Comparison of ENCODE assay signal across 30 mouse cellular contexts in genomic region chr19:55293175-55293574, GRCm38 (mm10). TPM values are rescaled to one million over a fixed set of nuclear protein-coding genes. Genes with fewer than 3 reads are reported as not detected.
DNase-seq lines count a peak whose midpoint lies in the region; ATAC-seq and TF ChIP-seq lines count a peak whose summit lies in the region.
"Had no signal": no experiment of that assay in that cellular context is flagged by ENCODE, and none has a peak within 500 bp of the region (broad histone marks: within the 10 kb centered on the region; RNA-seq: fewer than 3 reads in every experiment).

No protein-coding gene starts in this region.

- H3K4me1 ChIP-seq in liver, adult 2 months (ENCODE audit: control insufficient read depth, insufficient read depth, low read length), result no peaks in the 10 kb centered on the region; the same call in 1 of the 2 replicates
- peaks cover 17% of the 10 kb centered on the region for H3K4me1 ChIP-seq in liver, embryonic 11.5 days (replicated peaks; ENCODE audit: control insufficient read depth, insufficient read depth, low read length)
- H3K4me1 ChIP-seq in liver, embryonic 16.5 days (ENCODE audit: control insufficient read depth, low read depth, low read length), result peaks cover 18% of the 10 kb centered on the region
- H3K4me1 ChIP-seq: intestine, embryonic 15.5 days; lung, embryonic 15.5 days had no signal

- no peak for TF ChIP-seq CTCF in liver, adult 2 months (IDR thresholded peaks at IDR 0.05; ENCODE audit: low read depth, low read length)

- H3K36me3 ChIP-seq in liver, adult 2 months (ENCODE audit: control insufficient read depth, insufficient read depth, low read length), result peaks cover 89% of the 10 kb centered on the region
- peaks cover 40% of the 10 kb centered on the region for H3K36me3 ChIP-seq in liver, embryonic 11.5 days (ENCODE audit: control insufficient read depth, insufficient read depth, low read length)
- H3K36me3 ChIP-seq in liver, embryonic 16.5 days (ENCODE audit: control insufficient read depth, insufficient read depth), result peaks cover 62% of the 10 kb centered on the region

- no peaks in the 10 kb centered on the region for H3K9me3 ChIP-seq in liver, embryonic 11.5 days (ENCODE audit: control insufficient read depth, low read length)
- H3K9me3 ChIP-seq in liver, embryonic 16.5 days (replicated peaks; ENCODE audit: control insufficient read depth, low read length), result no peaks in the 10 kb centered on the region
- H3K9me3 ChIP-seq: intestine, embryonic 15.5 days; lung, embryonic 15.5 days; megakaryocyte, embryonic 14.5 days had no signal

- H3K4me3 ChIP-seq in liver, adult 2 months (ENCODE audit: insufficient read depth, low read depth, low read length), result no peak overlapping the region
- H3K4me3 ChIP-seq in liver, embryonic 11.5 days (ENCODE audit: low read depth, low read length), result no peak overlapping the region
- no peak overlapping the region for H3K4me3 ChIP-seq in liver, embryonic 16.5 days (ENCODE audit: low read depth, low read length)
- H3K4me3 ChIP-seq: erythroblast, embryonic 14.5 days; intestine, embryonic 15.5 days; lung, embryonic 15.5 days; megakaryocyte, embryonic 14.5 days had no signal

- ATAC-seq in liver, embryonic 11.5 days (replicated peaks; ENCODE audit: low FRiP score), result no peak
- no peak for ATAC-seq in liver, embryonic 16.5 days (ENCODE audit: low read depth)
- ATAC-seq: forebrain, embryonic 16.5 days; hindbrain, postnatal 0 days; intestine, embryonic 15.5 days had no signal

- DNase-seq in embryo, embryonic 11 days, result peak; percentile 9
- DNase-seq in embryo, embryonic 10.5 days (ENCODE audit: low spot score), result no peak
- no peak for DNase-seq in liver, adult 2 months (ENCODE audit: extremely low read depth, low read depth, low spot score)
- DNase-seq in liver, result no peak
- DNase-seq in liver, embryonic 11.5 days (ENCODE audit: low spot score), result no peak
- DNase-seq in gastrocnemius, adult 18-20 months (ENCODE audit: low spot score), result no peak
- no peak for DNase-seq in cerebellum, adult 11 months
- DNase-seq: adrenal gland, postnatal 36 days; cerebellum, adult 8-10 months; heart, postnatal 4 days; kidney, adult 8-10 months; kidney, postnatal 10 days; layer of hippocampus, postnatal 36 days; left cerebral cortex, postnatal 4 days; lung, postnatal 36 days; midbrain, embryonic 14.5 days; right cerebral cortex, postnatal 14 days; thymus, postnatal 4 days had no signal

- no peak for TF ChIP-seq POLR2A in liver, adult 2 months (IDR thresholded peaks at IDR 0.05; ENCODE audit: extremely low read depth, insufficient read depth, low read length)

- 53% methylated on average over 4 of the region's 4 CpGs for WGBS in liver, adult 2 months
- WGBS in liver, embryonic 11.5 days, result 34% methylated on average over 4 of the region's 4 CpGs
- WGBS in liver, embryonic 16.5 days (ENCODE audit: insufficient replicate concordance), result 19% methylated on average over 4 of the region's 4 CpGs

- H3K4me2 ChIP-seq in liver, embryonic 11.5 days, result no peak overlapping the region
- H3K4me2 ChIP-seq in liver, embryonic 16.5 days (ENCODE audit: low read depth, low read length), result no peak overlapping the region
- H3K4me2 ChIP-seq: heart, embryonic 11.5 days; intestine, embryonic 15.5 days; lung, embryonic 15.5 days had no signal

- 0 out of 2 replicates have a peak overlapping the region, but pooled peaks have one; percentile 17 for H3K27ac ChIP-seq in liver, adult 2 months (replicated peaks; ENCODE audit: insufficient read depth, low read depth, low read length)
- H3K27ac ChIP-seq in liver, embryonic 11.5 days (ENCODE audit: low read depth, low read length), result no peak overlapping the region
- H3K27ac ChIP-seq in liver, embryonic 16.5 days (ENCODE audit: low read length), result peak overlapping the region; percentile 46; the same call in 1 of the 2 replicates
- H3K27ac ChIP-seq: hindbrain, postnatal 0 days; intestine, embryonic 15.5 days; lung, embryonic 15.5 days had no signal

- H3K9ac ChIP-seq in liver, adult 2 months (ENCODE audit: low read depth, low read length), result no peak overlapping the region
- H3K9ac ChIP-seq in liver, embryonic 11.5 days (ENCODE audit: low read depth, low read length), result 0 out of 2 replicates have a peak overlapping the region, but pooled peaks have one; percentile 34
- no peak overlapping the region; the same call in 1 of the 2 replicates for H3K9ac ChIP-seq in liver, embryonic 16.5 days (ENCODE audit: low read depth, low read length)
- H3K9ac ChIP-seq: intestine, embryonic 15.5 days; lung, embryonic 15.5 days had no signal

- H3K79me2 ChIP-seq in liver, adult 2 months (ENCODE audit: control insufficient read depth, insufficient read depth, low read length), result no peaks in the 10 kb centered on the region

- H3K27me3 ChIP-seq in liver, adult 2 months (ENCODE audit: control insufficient read depth, insufficient read depth, low read length), result no peaks in the 10 kb centered on the region
- H3K27me3 ChIP-seq in liver, embryonic 11.5 days (replicated peaks; ENCODE audit: control insufficient read depth, insufficient read depth, low read length), result no peaks in the 10 kb centered on the region
- H3K27me3 ChIP-seq in liver, embryonic 16.5 days (ENCODE audit: control insufficient read depth, insufficient read depth, low read depth, low read length), result no peaks in the 10 kb centered on the region
- H3K27me3 ChIP-seq: intestine, embryonic 15.5 days; lung, embryonic 15.5 days; megakaryocyte, embryonic 14.5 days had no signal

RNA-seq across cellular contexts. Expression of gene Zdhhc6, which starts 22.7 kb away (rescaled TPM):
- total RNA-seq in liver, adult 2 months (2014; rRNA removed), result 60.1 and 64.0 TPM in 2 replicates
- polyA plus RNA-seq in liver, adult 2 months (2012; rRNA removed), result 18.1 and 19.5 TPM in 2 replicates
- 120 and 124 TPM in 2 replicates for polyA plus RNA-seq in liver, embryonic 11.5 days (2014; fragmentation: Nextera tagmentation; extraction: Ambion mirVana)
- polyA plus RNA-seq in liver, embryonic 16.5 days (2015; fragmentation: Nextera tagmentation; extraction: Ambion mirVana), result 46.9 and 48.5 TPM in 2 replicates
- 10 to 100 TPM; 20.0 to 21.4 TPM for total RNA-seq in gastrocnemius, adult 18-20 months (2021)

RNA-seq across cellular contexts. Expression of gene Vti1a, which starts 22.9 kb away (rescaled TPM):
- total RNA-seq in liver, adult 2 months (2014; rRNA removed), result 12.7 and 14.8 TPM in 2 replicates
- 5.2 and 6.1 TPM in 2 replicates for polyA plus RNA-seq in liver, adult 2 months (2012; rRNA removed)
- polyA plus RNA-seq in liver, embryonic 11.5 days (2014; fragmentation: Nextera tagmentation; extraction: Ambion mirVana), result 26.4 and 30.1 TPM in 2 replicates
- 12.3 and 12.8 TPM in 2 replicates for polyA plus RNA-seq in liver, embryonic 16.5 days (2015; fragmentation: Nextera tagmentation; extraction: Ambion mirVana)
- 10 to 100 TPM; 17.3 TPM for total RNA-seq in gastrocnemius, adult 18-20 months (2021)

RNA-seq across cellular contexts. Expression of gene Acsl5, which starts 41.4 kb away (rescaled TPM):
- 1,037 and 1,190 TPM in 2 replicates for total RNA-seq in liver, adult 2 months (2014; rRNA removed)
- 206 and 249 TPM in 2 replicates for polyA plus RNA-seq in liver, adult 2 months (2012; rRNA removed)
- 125 and 130 TPM in 2 replicates for polyA plus RNA-seq in liver, embryonic 11.5 days (2014; fragmentation: Nextera tagmentation; extraction: Ambion mirVana)
- polyA plus RNA-seq in liver, embryonic 16.5 days (2015; fragmentation: Nextera tagmentation; extraction: Ambion mirVana), result 203 and 205 TPM in 2 replicates
- 1 to 10 TPM; 2.7 to 5.1 TPM for total RNA-seq in gastrocnemius, adult 18-20 months (2021)

RNA-seq across cellular contexts. Expression of gene Gucy2g, which starts 52.1 kb away (rescaled TPM):
- not detected in 2 replicates for total RNA-seq in liver, adult 2 months (2014; rRNA removed)
- polyA plus RNA-seq in liver, adult 2 months (2012; rRNA removed), result 0.04 TPM in 2 replicates
- polyA plus RNA-seq in liver, embryonic 11.5 days (2014; fragmentation: Nextera tagmentation; extraction: Ambion mirVana), result 0.04 TPM in 1 of 2 replicates, not detected in the other
- polyA plus RNA-seq in liver, embryonic 16.5 days (2015; fragmentation: Nextera tagmentation; extraction: Ambion mirVana), result 0.02 and 0.05 TPM in 2 replicates
- total RNA-seq in gastrocnemius, adult 18-20 months (2021), result under 1 TPM; 0.16 to 0.21 TPM
- total RNA-seq: adrenal gland, postnatal 36 days; heart, postnatal 4 days; hindbrain, postnatal 0 days; monocyte, adult 5-6 weeks had no signal
- polyA plus RNA-seq: erythroblast, embryonic 14.5 days; forebrain, embryonic 11.5 days; forebrain, embryonic 16.5 days; heart, embryonic 11.5 days; heart, embryonic 16.5 days; intestine, embryonic 15.5 days; stomach, embryonic 14.5 days had no signal
